Mouse (Mus musculus): ENCODE data around the gene Pld6. TPM values are rescaled to one million over a fixed set of nuclear protein-coding genes. Genes with fewer than 3 reads are reported as not detected.

Gene Pld6
- 1.6 and 2.0 TPM in 2 replicates for polyA plus RNA-seq (2014; fragmentation: Nextera tagmentation; extraction: Ambion mirVana)

GRCm38 (mm10) chr11:59787199-59787781 lies at the start of gene Pld6:
Gene Pld6 (minus strand): TSS chr11:59787645.
- peak within 1 kb of the TSS; percentile 95 for H3K4me2 ChIP-seq (ENCODE audit: low read length)
- peak; percentile 73 for ATAC-seq (ENCODE audit: insufficient number of reproducible peaks, insufficient read depth, low FRiP score, low read depth)
- peak within 1 kb of the TSS; percentile 44 to 45 for H3K4me3 ChIP-seq (ENCODE audit: control insufficient read depth in 1 of 2, insufficient read depth in 1 of 2, low read depth in 1 of 2, low read length in 2 of 2)
- H3K9ac ChIP-seq (ENCODE audit: low read length), result peak within 1 kb of the TSS; percentile 73
- WGBS, result 2% methylated on average over 48 of the region's 51 CpGs
- H3K9me3 ChIP-seq (ENCODE audit: control insufficient read depth, low read length), result no peaks in the 10 kb centered on the region
- H3K27me3 ChIP-seq (ENCODE audit: control insufficient read depth, insufficient read depth, low read length), result no peaks in the 10 kb centered on the region
- H3K36me3 ChIP-seq (ENCODE audit: control insufficient read depth, insufficient read depth, low read length), result peaks cover 13% of the 10 kb centered on the region
- no peak within 1 kb of the TSS for H3K27ac ChIP-seq (replicated peaks in 1 of 2; ENCODE audit: control insufficient read depth in 1 of 2, insufficient read depth in 1 of 2, low read depth in 2 of 2, low read length in 2 of 2)
- H3K4me1 ChIP-seq (ENCODE audit: control insufficient read depth in 2 of 2, insufficient read depth in 2 of 2, low read length in 2 of 2), result peaks cover 2 to 14% of the 10 kb centered on the region in 2 experiments

DNA sequence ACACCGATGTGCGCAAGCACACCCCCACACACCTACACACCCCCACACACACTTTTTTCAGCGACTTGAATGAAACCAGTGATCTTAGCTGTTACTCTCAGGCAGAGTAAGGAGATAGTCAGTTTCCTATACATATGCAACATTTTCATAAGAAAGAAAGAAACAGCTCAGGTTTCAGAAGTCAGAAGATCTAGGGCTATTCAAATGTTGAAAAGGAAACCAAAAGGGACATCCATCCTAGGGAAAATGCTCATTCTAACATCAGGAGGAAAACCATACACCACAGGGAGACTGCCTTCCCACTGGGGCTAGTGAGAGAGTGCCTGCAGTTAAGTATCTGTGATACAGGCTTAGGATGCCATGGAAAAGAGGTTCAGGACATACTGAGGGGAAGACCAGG lies 34.2 kb upstream of the Pld6 start:
- H3K9me3 ChIP-seq (ENCODE audit: control insufficient read depth, low read length), result no peaks in the 10 kb centered on the region
- no peaks in the 10 kb centered on the region for H3K27me3 ChIP-seq (ENCODE audit: control insufficient read depth, insufficient read depth, low read length)
- no peak overlapping the region for H3K4me2 ChIP-seq (ENCODE audit: low read length)
- no peaks in the 10 kb centered on the region for H3K4me1 ChIP-seq (ENCODE audit: control insufficient read depth in 2 of 2, insufficient read depth in 2 of 2, low read length in 2 of 2)
- no peak overlapping the region for H3K27ac ChIP-seq (replicated peaks in 1 of 2; ENCODE audit: control insufficient read depth in 1 of 2, insufficient read depth in 1 of 2, low read depth in 2 of 2, low read length in 2 of 2)
- peaks cover 100% of the 10 kb centered on the region for H3K36me3 ChIP-seq (ENCODE audit: control insufficient read depth, insufficient read depth, low read length)
- ATAC-seq (ENCODE audit: insufficient number of reproducible peaks, insufficient read depth, low FRiP score, low read depth), result no peak
- no peak overlapping the region for H3K4me3 ChIP-seq (ENCODE audit: control insufficient read depth in 1 of 2, insufficient read depth in 1 of 2, low read depth in 1 of 2, low read length in 2 of 2)
- WGBS, result 79% methylated on average over 3 of the region's 3 CpGs
- H3K9ac ChIP-seq (ENCODE audit: low read length), result no peak overlapping the region

GRCm38 (mm10) chr11:59817916-59818315 lies 30.5 kb upstream of the Pld6 start:
- WGBS, result 96% methylated on average over 3 of the region's 3 CpGs
- H3K4me1 ChIP-seq (ENCODE audit: control insufficient read depth in 2 of 2, insufficient read depth in 2 of 2, low read length in 2 of 2), result no peaks in the 10 kb centered on the region

DNA sequence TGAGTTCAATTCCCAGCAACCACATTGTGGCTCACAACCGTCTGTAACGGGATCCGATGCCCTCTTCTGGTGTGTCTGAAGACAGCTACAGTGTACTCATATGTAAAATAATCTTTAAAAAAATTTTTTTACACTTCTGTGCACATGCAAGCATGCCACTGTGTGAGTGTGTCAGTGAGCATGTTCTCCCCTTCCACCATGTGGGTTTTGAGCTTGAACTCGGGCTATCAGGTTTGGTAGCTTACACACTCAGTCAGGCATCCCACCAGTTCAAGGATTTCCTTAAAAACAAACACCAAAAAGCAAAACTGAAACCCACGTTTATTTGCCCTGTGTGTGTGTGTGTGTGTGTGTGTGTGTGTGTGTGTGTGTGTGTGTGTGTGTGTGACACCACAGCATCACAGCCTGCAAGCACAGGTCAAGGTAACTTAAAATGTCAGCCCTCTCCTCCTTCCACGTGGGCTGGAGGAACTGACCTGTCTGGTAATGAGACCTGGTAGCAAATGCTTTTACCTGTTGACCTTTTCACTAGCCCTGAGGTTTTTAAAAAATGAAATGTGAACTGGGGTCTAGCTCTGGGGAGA lies 28.1 kb upstream of the Pld6 start:
- peaks cover 48% of the 10 kb centered on the region for H3K36me3 ChIP-seq (ENCODE audit: control insufficient read depth, insufficient read depth, low read length)
- no peak overlapping the region for H3K4me3 ChIP-seq (ENCODE audit: control insufficient read depth in 1 of 2, insufficient read depth in 1 of 2, low read depth in 1 of 2, low read length in 2 of 2)
- no peaks in the 10 kb centered on the region for H3K9me3 ChIP-seq (ENCODE audit: control insufficient read depth, low read length)
- no peak for ATAC-seq (ENCODE audit: insufficient number of reproducible peaks, insufficient read depth, low FRiP score, low read depth)
- H3K4me2 ChIP-seq (ENCODE audit: low read length), result no peak overlapping the region
- H3K27me3 ChIP-seq (ENCODE audit: control insufficient read depth, insufficient read depth, low read length), result no peaks in the 10 kb centered on the region
- no peak overlapping the region for H3K27ac ChIP-seq (replicated peaks in 1 of 2; ENCODE audit: control insufficient read depth in 1 of 2, insufficient read depth in 1 of 2, low read depth in 2 of 2, low read length in 2 of 2)
- H3K4me1 ChIP-seq (ENCODE audit: control insufficient read depth in 2 of 2, insufficient read depth in 2 of 2, low read length in 2 of 2), result peaks cover 0 to 6% of the 10 kb centered on the region in 2 experiments; a peak in 2 of 4 replicates
- WGBS, result 83% methylated on average over 6 of the region's 6 CpGs
- no peak overlapping the region for H3K9ac ChIP-seq (ENCODE audit: low read length)

More at GRCm38 (mm10) chr11:59817916-59818315, 30.5 kb upstream of the Pld6 start:
- H3K27ac ChIP-seq (replicated peaks in 1 of 2; ENCODE audit: control insufficient read depth in 1 of 2, insufficient read depth in 1 of 2, low read depth in 2 of 2, low read length in 2 of 2), result no peak overlapping the region
- H3K4me2 ChIP-seq (ENCODE audit: low read length), result no peak overlapping the region
- H3K4me3 ChIP-seq (ENCODE audit: control insufficient read depth in 1 of 2, insufficient read depth in 1 of 2, low read depth in 1 of 2, low read length in 2 of 2), result no peak overlapping the region
- no peaks in the 10 kb centered on the region for H3K9me3 ChIP-seq (ENCODE audit: control insufficient read depth, low read length)
- H3K27me3 ChIP-seq (ENCODE audit: control insufficient read depth, insufficient read depth, low read length), result no peaks in the 10 kb centered on the region
- no peak overlapping the region for H3K9ac ChIP-seq (ENCODE audit: low read length)
- no peak for ATAC-seq (ENCODE audit: insufficient number of reproducible peaks, insufficient read depth, low FRiP score, low read depth)
- H3K36me3 ChIP-seq (ENCODE audit: control insufficient read depth, insufficient read depth, low read length), result peaks cover 72% of the 10 kb centered on the region

- H3K27ac ChIP-seq (replicated peaks in 1 of 2; ENCODE audit: control insufficient read depth in 1 of 2, insufficient read depth in 1 of 2, low read depth in 2 of 2, low read length in 2 of 2), result no peak overlapping the region
- no peak overlapping the region for H3K4me3 ChIP-seq (ENCODE audit: control insufficient read depth in 1 of 2, insufficient read depth in 1 of 2, low read depth in 1 of 2, low read length in 2 of 2)
- H3K4me2 ChIP-seq (ENCODE audit: low read length), result no peak overlapping the region
- no peak overlapping the region for H3K9ac ChIP-seq (ENCODE audit: low read length)
- whole genome bisulfite sequencing, result 90% methylated on average over 6 of the region's 6 CpGs
- peaks cover 42% of the 10 kb centered on the region for H3K36me3 ChIP-seq (ENCODE audit: control insufficient read depth, insufficient read depth, low read length)
- peaks cover 0 to 6% of the 10 kb centered on the region in 2 experiments; a peak in 2 of 4 replicates for H3K4me1 ChIP-seq (ENCODE audit: control insufficient read depth in 2 of 2, insufficient read depth in 2 of 2, low read length in 2 of 2)
- H3K27me3 ChIP-seq (ENCODE audit: control insufficient read depth, insufficient read depth, low read length), result no peaks in the 10 kb centered on the region
- H3K9me3 ChIP-seq (ENCODE audit: control insufficient read depth, low read length), result no peaks in the 10 kb centered on the region
- ATAC-seq (ENCODE audit: insufficient number of reproducible peaks, insufficient read depth, low FRiP score, low read depth), result no peak
Observed at GRCm38 (mm10) chr11:59814936-59815335, 27.5 kb upstream of the Pld6 start.

DNA sequence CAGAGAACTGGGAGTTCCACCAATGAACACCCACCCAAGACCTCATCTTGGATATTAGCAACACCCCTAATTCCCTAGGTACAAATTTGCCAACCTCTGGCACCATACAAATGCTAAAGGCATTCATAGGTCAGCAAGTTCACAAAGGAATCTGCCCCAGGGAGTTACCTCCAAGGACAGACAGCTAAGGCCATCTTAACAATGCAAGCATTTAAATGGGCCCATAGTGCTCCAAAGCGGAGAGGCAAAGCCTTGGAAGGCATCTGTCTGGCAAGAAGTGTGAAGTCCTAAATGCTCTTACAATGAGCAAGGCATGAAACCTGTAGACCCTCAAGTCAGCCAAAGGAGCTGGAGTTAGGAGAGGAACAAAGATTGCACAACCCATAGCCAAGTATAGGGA lies 26.9 kb upstream of the Pld6 start:
- Histone ChIP-seq H3K36me3 (ENCODE audit: control insufficient read depth, insufficient read depth, low read length) (peaks cover 36% of the 10 kb centered on the region), H3K9me3 (ENCODE audit: control insufficient read depth, low read length) (no peaks in the 10 kb centered on the region), H3K27ac (replicated peaks in 1 of 2; ENCODE audit: control insufficient read depth in 1 of 2, insufficient read depth in 1 of 2, low read depth in 2 of 2, low read length in 2 of 2) (no peak overlapping the region), H3K27me3 (ENCODE audit: control insufficient read depth, insufficient read depth, low read length) (no peaks in the 10 kb centered on the region), H3K4me1 (ENCODE audit: control insufficient read depth in 2 of 2, insufficient read depth in 2 of 2, low read length in 2 of 2) (peaks cover 0 to 6% of the 10 kb centered on the region in 2 experiments; a peak in 2 of 4 replicates), H3K9ac (ENCODE audit: low read length) (no peak overlapping the region), H3K4me2 (ENCODE audit: low read length) (no peak overlapping the region), H3K4me3 (ENCODE audit: control insufficient read depth in 1 of 2, insufficient read depth in 1 of 2, low read depth in 1 of 2, low read length in 2 of 2) (no peak overlapping the region)
- ATAC-seq (ENCODE audit: insufficient number of reproducible peaks, insufficient read depth, low FRiP score, low read depth), result no peak
- 94% methylated on average over 1 of the region's 1 CpGs for WGBS

DNA sequence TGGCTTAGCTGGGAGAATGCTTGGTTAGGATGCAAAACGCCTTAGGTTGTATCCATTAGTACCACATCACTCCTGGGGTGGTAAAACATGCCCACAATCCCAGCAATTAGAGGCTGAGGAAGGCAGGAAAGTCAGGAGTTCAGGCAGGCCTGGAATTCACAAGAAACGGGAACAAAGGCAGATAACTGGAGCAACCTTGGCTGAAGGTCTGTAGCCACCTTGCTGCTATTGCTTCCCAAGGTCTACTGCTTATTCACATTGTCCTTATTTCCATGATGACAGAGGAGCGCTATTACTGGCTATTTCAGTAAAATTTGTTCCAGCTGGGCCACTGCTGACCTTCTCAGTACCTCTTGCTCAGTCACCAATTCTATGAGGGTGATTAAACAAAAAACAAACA lies 25.8 kb upstream of the Pld6 start:
- Histone ChIP-seq H3K9ac (ENCODE audit: low read length) (no peak overlapping the region), H3K9me3 (ENCODE audit: control insufficient read depth, low read length) (no peaks in the 10 kb centered on the region), H3K4me3 (ENCODE audit: control insufficient read depth in 1 of 2, insufficient read depth in 1 of 2, low read depth in 1 of 2, low read length in 2 of 2) (no peak overlapping the region), H3K36me3 (ENCODE audit: control insufficient read depth, insufficient read depth, low read length) (peaks cover 25% of the 10 kb centered on the region), H3K27ac (replicated peaks in 1 of 2; ENCODE audit: control insufficient read depth in 1 of 2, insufficient read depth in 1 of 2, low read depth in 2 of 2, low read length in 2 of 2) (no peak overlapping the region), H3K4me1 (ENCODE audit: control insufficient read depth in 2 of 2, insufficient read depth in 2 of 2, low read length in 2 of 2) (peaks cover 5 to 13% of the 10 kb centered on the region in 2 experiments; a peak in 3 of 4 replicates), H3K27me3 (ENCODE audit: control insufficient read depth, insufficient read depth, low read length) (no peaks in the 10 kb centered on the region), H3K4me2 (ENCODE audit: low read length) (no peak overlapping the region)
- 57% methylated on average over 3 of the region's 3 CpGs for WGBS
- no peak for ATAC-seq (ENCODE audit: insufficient number of reproducible peaks, insufficient read depth, low FRiP score, low read depth)

Measured in heart, embryonic 14.5 days (tissue).